Mouse (Mus musculus) heart, adult 2 months (tissue): ENCODE results near the gene Ptprq.

Experiments
- CTCF ChIP-seq: fragments of 200-600 bp; IDR thresholded peaks from 2 replicates; pipeline ENCODE4 v1.8.1; 2022; ENCODE audit warnings: antibody characterized with exemption, mild to moderate bottlenecking, moderate library complexity
- EP300 ChIP-seq: fragments of 200-500 bp; IDR thresholded peaks from 2 replicates; pipeline ENCODE4 v1.6.1; 2011; ENCODE audit warnings: low read depth, low read length, control low read depth; ENCODE audit not compliant: insufficient read depth
- POLR2A ChIP-seq: fragments of 200-500 bp; IDR thresholded peaks from 2 replicates; pipeline ENCODE4 v1.6.1; 2011; ENCODE audit warnings: mild to moderate bottlenecking, low read depth, low read length, control low read depth; ENCODE audit not compliant: insufficient read depth

- TF ChIP-seq POLR2A (no peak), CTCF (no peak), EP300 (no peak)
Measured at GRCm38 (mm10) chr10:107698716-107699115, 21.1 kb downstream of the Ptprq start.
